Mouse (Mus musculus) CH12.LX (cell line): ENCODE results near the gene Rpl37a. TPM values are rescaled to one million over a fixed set of nuclear protein-coding genes. Genes with fewer than 3 reads are reported as not detected.

Source experiments
- DNase-seq: peaks from one replicate; pipeline ENCODE4 v3.0.0-alpha.2; 2013; ENCODE audit errors: extremely low read depth
- H3K27ac ChIP-seq: 2 replicates; pipeline ENCODE4 v1.5.1; 2012; ENCODE audit warnings: low read depth, mild to moderate bottlenecking, control low read depth, moderate library complexity; ENCODE audit not compliant: insufficient read depth
- H3K27me3 ChIP-seq: replicated peaks from 2 replicates; pipeline ENCODE3; 2012; ENCODE audit warnings: inconsistent platforms
- H3K36me3 ChIP-seq, 2 experiments: replicated peaks in 1 of 2; 2 replicates each; pipeline versions ENCODE3 to v1.6.1; 2012; ENCODE audit warnings: inconsistent platforms in 1 of 2, low read length in 1 of 2, mild to moderate bottlenecking in 1 of 2, mixed read lengths in 1 of 2, moderate library complexity in 1 of 2; ENCODE audit not compliant: control insufficient read depth in 1 of 2, insufficient read depth in 1 of 2
- H3K4me1 ChIP-seq, 2 experiments: 2 replicates each; pipeline ENCODE4 v1.6.1; 2012; ENCODE audit warnings: inconsistent platforms in 1 of 2, moderate library complexity in 1 of 2; ENCODE audit not compliant: insufficient read depth in 2 of 2, control insufficient read depth in 1 of 2
- H3K4me2 ChIP-seq: 2 replicates; pipeline ENCODE4 v1.6.1; 2012; ENCODE audit warnings: low read depth, mild to moderate bottlenecking, control low read depth; ENCODE audit not compliant: poor library complexity, insufficient read depth, severe bottlenecking
- H3K4me3 ChIP-seq, 3 experiments: fragments of 150-350 bp in 1 of 3; sonication (generic) in 1 of 3; replicated peaks in 1 of 3; 2 replicates each; pipeline versions ENCODE3 to v1.5.1; 2011 to 2012; ENCODE audit warnings: low read depth in 2 of 3, low read length in 2 of 3, mild to moderate bottlenecking in 2 of 3, moderate library complexity in 2 of 3, control low read depth in 1 of 3, improper control_type of control experiment in 1 of 3, inconsistent platforms in 1 of 3, mixed read lengths in 1 of 3; ENCODE audit not compliant: poor library complexity in 1 of 3
- H3K79me2 ChIP-seq: replicated peaks from 2 replicates; pipeline ENCODE4 v1.6.1; 2012; ENCODE audit warnings: mild to moderate bottlenecking, moderate library complexity; ENCODE audit not compliant: control insufficient read depth, poor library complexity, insufficient read depth, severe bottlenecking; ENCODE audit errors: extremely low read depth
- H3K9ac ChIP-seq: 2 replicates; pipeline ENCODE4 v1.6.1; 2012; ENCODE audit warnings: low read depth, mild to moderate bottlenecking, control low read depth, moderate library complexity; ENCODE audit not compliant: insufficient read depth
- H3K9me3 ChIP-seq: replicated peaks from 2 replicates; pipeline ENCODE3; 2012; ENCODE audit warnings: low read length, inconsistent platforms, mixed read lengths
- E2F4 ChIP-seq: IDR thresholded peaks from 2 replicates; pipeline ENCODE4 v1.6.1; 2011; ENCODE audit warnings: low read depth, low read length, improper control_type of control experiment; ENCODE audit not compliant: insufficient replicate concordance
- ELF1 ChIP-seq: IDR thresholded peaks from 2 replicates; pipeline ENCODE4 v1.6.1; 2014; ENCODE audit warnings: low read depth, mild to moderate bottlenecking, inconsistent platforms, low read length, improper control_type of control experiment
- ETS1 ChIP-seq: conservative IDR thresholded peaks from 2 replicates; pipeline ENCODE4 v1.6.1; 2012; ENCODE audit warnings: low read depth, mild to moderate bottlenecking, inconsistent platforms, low read length, improper control_type of control experiment, moderate library complexity
- HCFC1 ChIP-seq: IDR thresholded peaks from 2 replicates; pipeline ENCODE4 v1.6.1; 2012; ENCODE audit warnings: low read depth, mild to moderate bottlenecking, inconsistent platforms, low read length, improper control_type of control experiment
- IRF4 ChIP-seq: IDR thresholded peaks from 2 replicates; pipeline ENCODE4 v1.6.1; 2014; ENCODE audit warnings: low read depth, mild to moderate bottlenecking, inconsistent platforms, low read length, improper control_type of control experiment
- JUN ChIP-seq: IDR thresholded peaks from 2 replicates; pipeline ENCODE4 v1.6.1; 2011; ENCODE audit warnings: low read depth, mild to moderate bottlenecking, low read length, improper control_type of control experiment, moderate library complexity; ENCODE audit not compliant: insufficient read depth
- JUND ChIP-seq: conservative IDR thresholded peaks from 2 replicates; pipeline ENCODE4 v1.6.1; 2011; ENCODE audit warnings: low read depth, low read length, improper control_type of control experiment
- KAT2A ChIP-seq: IDR thresholded peaks from 2 replicates; pipeline ENCODE4 v1.6.1; 2012; ENCODE audit warnings: low read length, improper control_type of control experiment, inconsistent platforms; ENCODE audit not compliant: insufficient replicate concordance
- MAFK ChIP-seq: IDR thresholded peaks from 2 replicates; pipeline ENCODE4 v1.6.1; 2011; ENCODE audit warnings: low read length, improper control_type of control experiment; ENCODE audit not compliant: insufficient replicate concordance
- MAX ChIP-seq: IDR thresholded peaks from 2 replicates; pipeline ENCODE4 v1.6.1; 2011; ENCODE audit warnings: low read length, improper control_type of control experiment
- MEF2A ChIP-seq: IDR thresholded peaks from 2 replicates; pipeline ENCODE4 v1.6.1; 2014; ENCODE audit warnings: low read depth, mild to moderate bottlenecking, inconsistent platforms, low read length, improper control_type of control experiment, borderline replicate concordance
- MXI1 ChIP-seq: IDR thresholded peaks from 2 replicates; pipeline ENCODE4 v1.6.1; 2011; ENCODE audit warnings: mild to moderate bottlenecking, low read depth, low read length, improper control_type of control experiment
- MYC ChIP-seq: IDR thresholded peaks from 2 replicates; pipeline ENCODE4 v1.6.1; 2011; ENCODE audit warnings: low read depth, mild to moderate bottlenecking, improper control_type of control experiment, low read length
- NELFE ChIP-seq: IDR thresholded peaks from 2 replicates; pipeline ENCODE4 v1.6.1; 2011; ENCODE audit warnings: low read depth, low read length, improper control_type of control experiment
- NRF1 ChIP-seq: IDR thresholded peaks from 2 replicates; pipeline ENCODE4 v1.6.1; 2014; ENCODE audit warnings: low read depth, mild to moderate bottlenecking, inconsistent platforms, low read length, improper control_type of control experiment, moderate library complexity
- POLR2A ChIP-seq: IDR thresholded peaks from 2 replicates; pipeline ENCODE4 v1.6.1; 2011; ENCODE audit warnings: low read depth, mild to moderate bottlenecking, improper control_type of control experiment, low read length
- POLR2AphosphoS2 ChIP-seq: IDR thresholded peaks from 2 replicates; pipeline ENCODE4 v1.6.1; 2011; ENCODE audit warnings: low read depth, low read length, improper control_type of control experiment
- RCOR1 ChIP-seq: conservative IDR thresholded peaks from 2 replicates; pipeline ENCODE4 v1.6.1; 2012; ENCODE audit warnings: low read depth, mild to moderate bottlenecking, inconsistent platforms, low read length, improper control_type of control experiment
- SIN3A ChIP-seq: IDR thresholded peaks from 2 replicates; pipeline ENCODE4 v1.6.1; 2012; ENCODE audit warnings: low read length, improper control_type of control experiment, inconsistent platforms
- TBP ChIP-seq: conservative IDR thresholded peaks from 2 replicates; pipeline ENCODE4 v1.6.1; 2011; ENCODE audit warnings: low read depth, low read length, improper control_type of control experiment
- TCF12 ChIP-seq: IDR thresholded peaks from 2 replicates; pipeline ENCODE4 v1.6.1; 2014; ENCODE audit warnings: low read depth, mild to moderate bottlenecking, inconsistent platforms, low read length, improper control_type of control experiment
- UBTF ChIP-seq: IDR thresholded peaks from 2 replicates; pipeline ENCODE4 v1.6.1; 2012; ENCODE audit warnings: low read depth, mild to moderate bottlenecking, inconsistent platforms, low read length, improper control_type of control experiment, moderate library complexity
- ZC3H11A ChIP-seq: IDR thresholded peaks from 2 replicates; pipeline ENCODE4 v1.6.1; 2012; ENCODE audit warnings: low read depth, mild to moderate bottlenecking, inconsistent platforms, low read length, improper control_type of control experiment
- ZMIZ1 ChIP-seq: IDR thresholded peaks from 2 replicates; pipeline ENCODE4 v1.6.1; 2012; ENCODE audit warnings: low read depth, mild to moderate bottlenecking, inconsistent platforms, low read length, improper control_type of control experiment
- ZNF384 ChIP-seq: IDR thresholded peaks from 2 replicates; pipeline ENCODE4 v1.6.1; 2012; ENCODE audit warnings: low read depth, low read length, improper control_type of control experiment, inconsistent platforms
- dilution Hi-C: fragments of 300-500 bp; cut with MboI; formaldehyde crosslinking; loops from 2 replicates; pipeline ENCODE4 v1.14.3; 2020; ENCODE audit warnings: low sequenced_read_pairs; ENCODE audit not compliant: extremely low pct_unique_long_range_greater_than_20kb, extremely low pct_ligation_motif_present
- in situ Hi-C: fragments of 300-500 bp; cut with MboI; formaldehyde crosslinking; loops from 3 replicates; pipeline ENCODE4 v1.14.3; 2019; ENCODE audit warnings: low sequenced_read_pairs, low pct_ligation_motif_present, low pct_unique_long_range_greater_than_20kb, mixed read lengths
- polyA plus RNA-seq: library from polyadenylated mRNA; unstranded; fragments of >175 nt; gene quantifications from 2 replicates; pipeline ENCODE4 v1.2.1, GENCODE M21; 2012; ENCODE audit warnings: low read depth; ENCODE audit not compliant: insufficient read length
- total RNA-seq, 2 experiments: library from RNA; depleted of rRNA; stranded (reverse); fragments of 300-350 nt in 1 of 2; fragments of >200 nt in 1 of 2; gene quantifications; 2 replicates each; pipeline ENCODE4 v1.2.3; 2012 to 2014

The Rpl37a gene
- 2,433 and 2,459 TPM in 2 replicates for total RNA-seq (2012; rRNA removed)
- 1,302 and 1,462 TPM in 2 replicates for total RNA-seq (2014; rRNA removed)
- 1,181 and 1,419 TPM in 2 replicates for polyA plus RNA-seq

- Histone ChIP-seq H3K27me3 (no peaks in the 10 kb centered on the region), H3K9me3 (no peaks in the 10 kb centered on the region), H3K4me3 (peak within 1 kb of the TSS; percentile 79 to 92 (median 85)), H3K36me3 (peaks cover 24 to 37% of the 10 kb centered on the region in 2 experiments), H3K27ac (peak within 1 kb of the TSS; percentile 49), H3K79me2 (peaks cover 29% of the 10 kb centered on the region), H3K9ac (peak within 1 kb of the TSS; percentile 94), H3K4me1 (peaks cover 0 to 32% of the 10 kb centered on the region in 2 experiments; a peak in 3 of 4 replicates), H3K4me2 (peak within 1 kb of the TSS; percentile 99)
- TF ChIP-seq MAX (peak; percentile 90), JUND (no peak), KAT2A (peak; percentile 76; the same call in 1 of the 2 replicates), RCOR1 (no peak), TBP (peak; percentile 94), ZNF384 (no peak), POLR2A (peak; percentile 96), TCF12 (peak; percentile 92), NELFE (peak; percentile 98), SIN3A (peak; percentile 54; the same call in 1 of the 2 replicates), MYC (peak; percentile 95), MEF2A (peak; percentile 18; the same call in 1 of the 2 replicates), POLR2AphosphoS2 (peak; percentile 92), NRF1 (peak; percentile 86), MXI1 (peak; percentile 66), ZMIZ1 (peak; percentile 92), HCFC1 (peak; percentile 81), ELF1 (peak; percentile 83), IRF4 (peak; percentile 41; the same call in 1 of the 2 replicates), JUN (no peak), E2F4 (0 out of 2 replicates have a peak, but pooled peaks have one; percentile 67), UBTF (no peak), ETS1 (no peak), MAFK (no peak), ZC3H11A (no peak)
- in situ Hi-C loops (no loop called here), dilution Hi-C loops (no loop called here)
- DNase-seq, result peak; percentile 96
Observed at GRCm38 (mm10) chr1:72710753-72711653, at the start of gene Rpl37a. Rpl37a (plus strand) TSS chr1:72711290.
